Mouse (Mus musculus) kidney, postnatal 10 days (tissue): ENCODE measurements at regions not wholly inside any gene's neighbourhood (a gene's known extent, or its start where the extent isn't known, plus 50 kb on each side); places are given as distances from the start of the nearest gene placed in this dataset.

Experiments
- DNase-seq: peaks from one replicate; pipeline ENCODE4 v3.0.0; 2021; ENCODE audit warnings: mixed read lengths

DNA sequence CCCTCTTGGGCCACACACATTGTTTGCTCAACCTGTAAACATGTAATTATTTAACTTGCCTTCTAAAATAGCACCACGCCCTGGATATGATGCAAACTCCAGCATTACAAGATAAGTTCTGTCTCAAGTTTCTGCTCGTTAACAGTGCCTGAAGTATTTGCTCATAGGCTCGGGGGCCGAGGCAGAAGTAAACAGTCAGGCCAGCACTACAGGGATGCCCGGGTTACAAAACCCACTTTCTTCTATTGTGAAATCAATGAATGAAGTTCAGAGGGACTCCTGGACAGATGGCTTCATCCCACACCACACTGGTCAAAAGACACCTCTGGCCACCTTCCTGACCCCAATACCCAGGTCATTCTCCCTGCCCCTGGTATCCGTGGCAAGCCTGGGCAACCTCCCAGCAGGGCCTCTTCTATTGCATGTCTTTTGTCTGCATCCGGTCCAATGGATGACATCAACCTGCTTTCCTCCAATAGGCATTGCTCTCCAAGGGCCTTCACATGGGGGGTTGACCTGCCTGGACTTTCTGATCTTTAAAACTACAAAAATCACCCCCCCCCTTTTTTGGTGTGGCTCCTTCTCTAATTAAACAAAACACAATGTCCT, 49.9 kb upstream of the Klf3 start:
- no peak for DNase-seq
